Mouse (Mus musculus) 3T3-L1 (cell line): ENCODE measurements at regions not wholly inside any gene's neighbourhood (a gene's known extent, or its start where the extent isn't known, plus 50 kb on each side); places are given as distances from the start of the nearest gene placed in this dataset.

Experiments
- DNase-seq: peaks from one replicate; pipeline ENCODE4 v3.0.0-alpha.2; 2015; ENCODE audit warnings: low read depth, low spot score

DNA sequence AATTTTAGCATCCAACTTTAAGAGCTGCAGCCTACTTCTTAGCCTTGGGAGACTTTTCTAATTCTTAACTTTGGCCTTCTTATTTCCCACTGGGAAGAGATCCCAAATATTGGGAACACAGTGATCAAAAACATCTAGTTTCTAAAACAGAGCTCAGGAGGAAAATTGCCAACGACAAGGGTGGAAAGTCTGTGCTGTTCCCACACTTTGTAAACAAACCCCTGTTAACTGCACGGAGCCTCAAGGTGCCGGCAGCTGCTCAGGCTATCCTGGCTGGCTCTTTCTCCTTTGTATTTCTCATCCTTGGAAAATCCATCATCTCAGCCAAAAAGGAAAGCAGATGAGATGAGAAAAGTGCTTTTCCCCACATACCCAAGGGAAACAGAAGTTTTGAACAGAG lies 84.9 kb downstream of the Impad1 start:
- DNase-seq: no peak

DNA sequence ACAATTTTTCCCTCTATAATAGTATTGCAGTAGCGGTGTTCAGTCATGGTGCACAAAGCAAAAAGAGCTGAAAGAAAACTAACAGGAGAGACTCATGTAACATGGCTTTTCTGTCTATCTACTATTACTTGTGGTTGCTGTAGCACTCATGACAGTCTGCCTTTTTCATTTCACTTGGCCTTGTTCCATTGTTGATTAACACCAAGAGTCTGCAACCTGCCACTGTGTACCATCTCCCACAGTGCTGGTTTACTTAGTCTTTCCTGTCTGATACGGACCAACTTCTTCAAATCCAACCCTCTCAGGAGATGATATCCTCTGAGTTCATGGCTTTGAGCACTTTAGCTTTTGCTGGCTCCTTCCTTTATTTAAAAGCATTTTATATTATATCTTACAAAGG lies 94.1 kb downstream of the Impad1 start:
- no peak for DNase-seq

DNA sequence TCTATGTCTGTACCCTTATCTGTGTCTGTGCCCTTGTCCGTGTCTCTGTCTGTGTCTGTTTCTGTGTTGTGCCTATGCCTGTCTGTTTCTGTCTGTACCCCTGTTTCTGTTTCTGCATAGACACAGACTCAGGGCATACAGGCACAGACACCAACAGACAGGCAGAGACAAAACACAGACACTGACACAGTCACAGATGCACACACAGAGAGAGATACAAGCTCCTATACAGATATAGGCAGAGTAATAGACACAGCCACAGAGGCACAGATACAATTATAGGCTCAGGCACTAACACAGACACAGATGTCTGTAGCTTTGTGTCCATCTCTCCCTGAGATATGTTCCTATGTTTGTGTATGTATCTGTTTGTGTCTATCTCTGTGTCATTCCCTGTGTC lies 97.7 kb downstream of the Impad1 start:
- DNase-seq: no peak

GRCm38 (mm10) chr4:4686920-4687319 lies 106.2 kb downstream of the Impad1 start:
- DNase-seq: no peak

GRCm38 (mm10) chr4:4674607-4675006 lies 118.5 kb downstream of the Impad1 start:
- DNase-seq: no peak

GRCm38 (mm10) chr4:4650251-4650650 lies 142.9 kb downstream of the Impad1 start:
- DNase-seq: no peak

GRCm38 (mm10) chr4:4645264-4645663 lies 147.9 kb downstream of the Impad1 start:
- DNase-seq: peak; percentile 73

- peak; percentile 22 for DNase-seq
These were observed 156.9 kb downstream of the Impad1 start for GRCm38 (mm10) chr4:4636258-4636657.

DNA sequence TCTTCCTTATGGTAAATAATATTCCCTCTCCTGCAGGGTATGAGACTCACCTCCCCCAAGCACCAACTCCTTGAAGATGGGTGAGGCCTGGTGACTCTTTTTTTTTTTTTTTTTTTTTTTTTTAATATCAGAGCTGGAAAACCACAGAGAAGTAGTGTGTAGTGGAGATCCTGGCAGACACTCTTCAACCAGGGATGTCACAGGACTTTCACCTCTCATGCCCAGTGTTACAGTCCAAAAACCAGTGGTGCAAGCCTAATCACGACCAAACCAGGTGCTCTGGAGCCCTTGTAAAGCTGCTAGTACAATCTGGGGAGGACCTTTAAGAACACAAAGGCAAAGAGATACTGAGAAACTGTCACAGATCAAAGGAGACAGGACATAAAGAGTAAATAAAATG lies 157.3 kb downstream of the Impad1 start:
- DNase-seq: peak; percentile 48

- peak; percentile 81 for DNase-seq
These were observed 157.8 kb downstream of the Impad1 start for GRCm38 (mm10) chr4:4635338-4635737.

DNA sequence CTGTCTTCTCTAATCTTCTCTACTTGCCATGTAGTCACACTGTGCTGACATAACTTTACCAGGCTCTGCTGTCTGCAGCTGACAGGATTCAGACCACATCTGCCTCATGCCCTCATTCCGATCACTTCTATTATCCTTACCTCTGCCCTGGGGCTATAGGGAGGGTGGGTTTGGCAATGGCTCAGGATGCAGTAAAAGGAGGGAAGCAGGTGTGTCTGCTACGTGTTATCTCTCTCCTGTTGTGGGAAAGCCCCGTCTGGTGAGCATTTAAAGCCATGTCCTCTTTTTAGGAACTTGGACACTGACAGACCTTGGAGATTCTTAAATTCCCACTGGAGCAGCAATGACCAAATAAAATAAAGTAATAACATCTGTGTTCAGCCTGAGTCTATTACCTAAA lies 158.5 kb downstream of the Impad1 start:
- DNase-seq: peak; percentile 78

DNA sequence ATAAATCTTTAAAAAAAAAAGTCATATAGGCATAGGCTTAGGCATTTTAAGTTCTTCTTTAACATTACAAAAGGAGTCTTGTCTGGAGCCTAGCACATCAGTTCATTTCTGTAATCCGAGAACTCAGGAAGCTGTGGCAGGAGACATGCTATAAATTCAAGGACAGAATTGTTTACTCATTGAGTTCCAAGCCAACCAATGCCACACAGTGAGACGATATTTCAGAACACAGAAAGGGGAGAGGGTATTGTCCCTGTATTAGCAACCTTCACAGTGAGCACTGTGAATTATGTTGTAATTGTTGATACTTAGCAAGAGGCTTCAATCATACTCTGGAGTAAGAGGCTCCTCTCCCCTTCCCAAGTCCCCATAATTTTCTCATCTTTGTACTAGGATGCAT lies 162.4 kb downstream of the Impad1 start:
- peak; percentile 34 for DNase-seq

GRCm38 (mm10) chr4:4629251-4629650 lies 163.9 kb downstream of the Impad1 start:
- DNase-seq: no peak

DNA sequence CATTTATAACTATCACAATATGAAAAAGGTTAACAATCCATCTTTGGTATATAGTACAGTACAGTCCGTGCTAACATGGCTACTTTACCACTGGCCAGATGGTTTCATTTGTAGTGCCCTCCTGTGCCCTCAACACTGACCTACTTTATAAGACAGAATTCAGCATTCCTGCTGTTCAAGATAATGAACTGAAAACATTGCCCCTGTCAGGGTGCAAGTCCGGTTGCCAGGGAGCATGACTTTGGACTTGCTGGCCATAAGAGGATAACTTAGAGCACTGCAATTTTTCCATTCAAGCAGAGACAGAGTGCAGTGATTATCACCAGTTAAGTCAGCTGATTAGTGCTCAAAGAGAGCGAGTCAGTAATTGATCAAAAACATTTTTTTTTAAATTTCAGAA lies 169.3 kb downstream of the Impad1 start:
- DNase-seq: no peak

GRCm38 (mm10) chr4:4620135-4620534 lies 173.0 kb downstream of the Impad1 start:
- peak; percentile 35 for DNase-seq

GRCm38 (mm10) chr4:4614577-4614976 lies 178.6 kb downstream of the Impad1 start:
- DNase-seq: peak; percentile 79
